Mouse (Mus musculus): ENCODE data around the gene Olfr20. TPM values are rescaled to one million over a fixed set of nuclear protein-coding genes. Genes with fewer than 3 reads are reported as not detected.

Olfr20 gene
- polyA plus RNA-seq (2017; shearing (Covaris generic)), result not detected

GRCm38 (mm10) chr11:73350483-73350882 lies at the start of gene Olfr20:
TSS of gene Olfr20 (plus strand) at chr11:73350783.

GRCm38 (mm10) chr11:73329442-73329841 lies 21.1 kb upstream of the Olfr20 start, which contains the start of the genes Aspa, Gm49340 and Spata22:
TSS of gene Aspa (minus strand) at chr11:73329596.
TSS of gene Gm49340 (plus strand) at chr11:73329741.
TSS of gene Spata22 (plus strand) at chr11:73329741.

GRCm38 (mm10) chr11:73370946-73371345 lies 20.4 kb downstream of the Olfr20 start, which contains the start of gene Olfr376:
TSS of gene Olfr376 (plus strand) at chr11:73371246.

GRCm38 (mm10) chr11:73399514-73399913 lies 48.9 kb downstream of the Olfr20 start, which contains the start of gene Olfr1:
TSS of gene Olfr1 (minus strand) at chr11:73399614.

Other genes with a start within 250 kb of the Olfr20 start
- gene Haspin, start 212.5 kb upstream of the Olfr20 start, polyA plus RNA-seq (2017; shearing (Covaris generic)), result 8.2 TPM
- gene P2rx5, start 190.4 kb upstream of the Olfr20 start, polyA plus RNA-seq (2017; shearing (Covaris generic)), result 0.11 TPM
- gene Emc6, start 173.7 kb upstream of the Olfr20 start, polyA plus RNA-seq (2017; shearing (Covaris generic)), result 50.3 TPM
- 30.7 TPM for gene Tax1bp3, start 173.7 kb upstream of the Olfr20 start, polyA plus RNA-seq (2017; shearing (Covaris generic))
- gene Ctns, start 151.7 kb upstream of the Olfr20 start, polyA plus RNA-seq (2017; shearing (Covaris generic)), result 14.2 TPM
- 7.7 TPM for gene Shpk, start 151.3 kb upstream of the Olfr20 start, polyA plus RNA-seq (2017; shearing (Covaris generic))
- not detected for gene Trpv1, start 116.5 kb upstream of the Olfr20 start, polyA plus RNA-seq (2017; shearing (Covaris generic))
- gene Trpv3, start 83.4 kb upstream of the Olfr20 start, polyA plus RNA-seq (2017; shearing (Covaris generic)), result not detected
- gene Aspa, start 21.2 kb upstream of the Olfr20 start, polyA plus RNA-seq (2017; shearing (Covaris generic)), result not detected
- gene Gm49340, start 21.0 kb upstream of the Olfr20 start, polyA plus RNA-seq (2017; shearing (Covaris generic)), result not detected
- not detected for gene Spata22, start 21.0 kb upstream of the Olfr20 start, polyA plus RNA-seq (2017; shearing (Covaris generic))
- gene Olfr376, start 20.5 kb downstream of the Olfr20 start, polyA plus RNA-seq (2017; shearing (Covaris generic)), result not detected
- gene Olfr1, start 48.8 kb downstream of the Olfr20 start, polyA plus RNA-seq (2017; shearing (Covaris generic)), result not detected
- gene Olfr378, start 77.7 kb downstream of the Olfr20 start, polyA plus RNA-seq (2017; shearing (Covaris generic)), result not detected
- 0.18 TPM for gene Olfr380, start 106.7 kb downstream of the Olfr20 start, polyA plus RNA-seq (2017; shearing (Covaris generic))
- not detected for gene Olfr381, start 140.8 kb downstream of the Olfr20 start, polyA plus RNA-seq (2017; shearing (Covaris generic))
- not detected for gene Olfr382, start 166.4 kb downstream of the Olfr20 start, polyA plus RNA-seq (2017; shearing (Covaris generic))
- gene Olfr385, start 242.2 kb downstream of the Olfr20 start, polyA plus RNA-seq (2017; shearing (Covaris generic)), result not detected
- not detected for gene Olfr384, start 247.8 kb downstream of the Olfr20 start, polyA plus RNA-seq (2017; shearing (Covaris generic))